In genomic region chr12:85599478-85600152, GRCm38 (mm10) we compare ENCODE assay signal across 8 mouse cellular contexts. TPM values are rescaled to one million over a fixed set of nuclear protein-coding genes. Genes with fewer than 3 reads are reported as not detected.
DNase-seq lines count a peak whose midpoint lies in the region; ATAC-seq and TF ChIP-seq lines count a peak whose summit lies in the region.

No protein-coding gene starts in this region.

- H3K27me3 ChIP-seq in E14TG2a.4 (ENCODE audit: insufficient read depth, low read length), result peaks cover 84% of the 10 kb centered on the region
- no peaks in the 10 kb centered on the region for H3K27me3 ChIP-seq in intestine, embryonic 15.5 days (replicated peaks)

- no peaks in the 10 kb centered on the region for H3K36me3 ChIP-seq in E14TG2a.4 (ENCODE audit: insufficient read depth, low read length)
- no peaks in the 10 kb centered on the region for H3K36me3 ChIP-seq in intestine, embryonic 15.5 days

- H3K27ac ChIP-seq in intestine, embryonic 15.5 days, result peak overlapping the region; percentile 92

- peaks cover 41% of the 10 kb centered on the region for H3K4me1 ChIP-seq in E14TG2a.4 (replicated peaks; ENCODE audit: low read depth, low read length)
- H3K4me1 ChIP-seq in intestine, embryonic 15.5 days (replicated peaks), result peaks cover 39% of the 10 kb centered on the region

- peak overlapping the region; percentile 83 for H3K4me3 ChIP-seq in E14TG2a.4 (replicated peaks; ENCODE audit: low read length)
- peak overlapping the region; percentile 84 for H3K4me3 ChIP-seq in intestine, embryonic 15.5 days (replicated peaks)

- peak; percentile 75 for DNase-seq in 3134 (ENCODE audit: extremely low read depth, insufficient read length, low spot score)
- DNase-seq in cerebellum, adult 8-10 months, result peak; percentile 59
- peak; percentile 30 to 53 for DNase-seq in gastrocnemius, postnatal 36 days
- DNase-seq in lung, postnatal 14 days, result peak; percentile 58
- DNase-seq in retina, postnatal 1 day, result peak; percentile 66
- DNase-seq in frontal cortex, adult 2 months (ENCODE audit: extremely low spot score in 1 of 2, low spot score in 1 of 2), result no peak

- intact Hi-C loops in gastrocnemius, postnatal 36 days (cut with DNase I), result loop anchor here (5.0 kb wide), 2 partner anchors 43 to 67 kb away; no protein-coding TSS in a partner anchor

- WGBS in intestine, embryonic 15.5 days, result 1% methylated on average over 40 of the region's 49 CpGs

- H3K9ac ChIP-seq in intestine, embryonic 15.5 days, result peak overlapping the region; percentile 88

- no peaks in the 10 kb centered on the region for H3K9me3 ChIP-seq in E14TG2a.4 (ENCODE audit: low read length)
- no peaks in the 10 kb centered on the region for H3K9me3 ChIP-seq in intestine, embryonic 15.5 days

- no peak for TF ChIP-seq CTCF in E14TG2a.4 (conservative IDR thresholded peaks at IDR 0.05; ENCODE audit: low read length)

- peak; percentile 64 for ATAC-seq in intestine, embryonic 15.5 days

- H3K4me2 ChIP-seq in intestine, embryonic 15.5 days (replicated peaks), result peak overlapping the region; percentile 96

RNA-seq across cellular contexts. Expression of gene Jdp2, which starts 0.8 kb away (rescaled TPM):
- 1 to 10 TPM; 4.6 to 4.9 TPM for total RNA-seq in gastrocnemius, postnatal 36 days (2021)
- 0.62 and 0.74 TPM in 2 replicates for polyA plus RNA-seq in intestine, embryonic 15.5 days (2015; fragmentation: Nextera tagmentation; extraction: Ambion mirVana)
- polyA plus RNA-seq in frontal cortex, adult 2 months (2012; rRNA removed), result 45.8 and 51.8 TPM in 2 replicates

Comparison
In these comparisons a context has a peak if more than half of its experiments do, and no peak if none do; other contexts are left out.
1. DNase-seq: peak in 3134 (single experiment), cerebellum, adult 8-10 months (single experiment), gastrocnemius, postnatal 36 days (2 of 2), lung, postnatal 14 days (single experiment) and retina, postnatal 1 day (single experiment); none in frontal cortex, adult 2 months (0 of 2).
2. RNA of gene Jdp2, which starts 0.8 kb away (polyA plus RNA-seq): 45.8 to 51.8 TPM in frontal cortex, adult 2 months; 0.62 to 0.74 TPM in intestine, embryonic 15.5 days; every median in the first group is over 10 times any median in the second.